Mouse (Mus musculus) CD4-positive helper T cell, adult 2 months (primary cell): ENCODE results near the gene Zfp335.

Experiments
- DNase-seq: peaks from one replicate; pipeline ENCODE4 v3.0.0-alpha.2; 2012; ENCODE audit warnings: low read depth, missing footprints, low spot score

The Zfp335 gene

DNA sequence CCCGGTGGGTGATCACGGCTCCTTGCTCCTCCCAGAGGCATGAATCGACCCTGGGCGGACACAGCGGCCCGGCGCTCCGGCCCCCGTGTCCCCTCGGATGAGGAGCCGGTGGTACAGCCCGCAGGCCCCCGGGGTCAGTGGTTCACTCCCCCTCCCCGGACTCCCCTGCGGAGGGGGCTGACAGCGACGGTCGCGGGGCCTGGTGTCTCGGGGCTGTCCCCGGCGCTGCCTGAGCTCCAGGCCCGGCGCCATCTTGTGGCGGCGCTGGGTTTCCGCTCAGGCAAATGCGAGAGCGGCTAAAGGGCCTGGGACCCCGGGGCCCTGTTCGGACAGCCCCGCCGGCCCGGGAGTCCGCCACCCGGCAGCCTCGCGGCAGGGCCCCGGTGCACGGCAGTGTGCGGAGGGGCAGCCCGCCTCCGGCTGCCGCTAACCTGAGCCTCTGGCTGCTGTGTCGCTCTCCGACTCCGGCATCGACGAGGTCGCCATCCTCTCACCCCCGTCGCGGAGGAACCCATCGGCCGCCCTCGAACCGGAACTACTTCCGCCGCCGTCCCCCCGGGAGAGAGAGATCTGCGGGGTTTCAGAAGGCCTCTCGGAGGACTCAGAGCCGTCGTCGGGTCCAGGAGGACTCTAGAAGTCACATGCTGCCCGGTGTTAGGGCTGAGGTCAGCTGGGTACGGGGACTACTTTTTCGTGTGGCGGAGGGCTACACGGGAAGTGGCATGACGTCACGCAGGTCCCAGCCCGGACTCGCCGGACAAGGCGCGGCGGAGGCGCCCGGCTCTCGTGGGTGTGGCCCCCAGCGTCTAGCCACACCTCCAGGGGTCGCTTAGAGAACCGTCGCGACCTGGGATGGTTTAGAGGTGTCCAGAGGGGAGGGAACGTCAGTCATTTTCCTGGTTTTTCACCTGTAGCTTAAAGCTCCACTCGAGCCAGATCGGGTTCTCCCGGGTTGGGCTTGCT is at the start of gene Zfp335:
TSS of gene Zfp335 (minus strand) at position 672 of the 963 bp plus-strand sequence.
- peak; percentile 94 for DNase-seq

DNA sequence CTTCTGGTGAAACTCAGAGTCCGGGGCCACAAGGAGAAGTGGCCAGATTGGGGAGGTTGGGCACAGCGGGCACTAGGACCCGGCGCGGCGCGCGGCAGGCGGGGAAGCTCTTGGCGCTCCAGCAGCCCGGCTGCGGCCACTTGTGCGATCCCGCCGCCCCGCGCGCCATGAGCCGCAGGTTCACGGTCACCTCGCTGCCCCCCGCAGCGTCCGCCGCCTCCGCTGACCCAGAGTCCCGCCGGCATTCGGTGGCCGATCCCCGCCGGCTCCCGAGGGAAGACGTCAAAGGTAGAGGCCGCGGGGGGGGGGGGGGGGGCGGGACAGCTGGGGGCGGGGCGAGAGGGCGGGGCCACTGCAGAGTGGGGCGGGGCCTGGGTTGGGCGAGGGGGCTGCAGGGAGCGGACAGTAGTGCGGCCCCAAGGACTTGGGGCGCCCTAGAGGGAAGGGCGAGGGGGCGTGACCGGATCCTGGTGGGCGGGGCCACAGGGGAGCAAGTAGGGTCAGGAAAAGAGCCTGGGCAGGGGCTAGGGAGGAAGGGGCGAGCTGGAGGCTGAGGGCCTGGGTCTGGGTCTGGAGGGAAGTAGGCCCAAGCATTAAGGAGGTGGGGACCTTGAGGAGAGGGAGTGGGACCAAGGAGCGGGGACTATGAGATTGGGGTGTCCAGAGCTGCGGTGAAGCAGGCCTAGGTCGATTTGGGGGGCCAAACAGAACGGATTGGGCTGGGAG is 49.3 kb upstream of the Zfp335 start, which contains the start of gene Slc12a5:
TSS of gene Slc12a5 (plus strand) at position 87 of the 726 bp plus-strand sequence.
- DNase-seq: peak; percentile 46

DNA sequence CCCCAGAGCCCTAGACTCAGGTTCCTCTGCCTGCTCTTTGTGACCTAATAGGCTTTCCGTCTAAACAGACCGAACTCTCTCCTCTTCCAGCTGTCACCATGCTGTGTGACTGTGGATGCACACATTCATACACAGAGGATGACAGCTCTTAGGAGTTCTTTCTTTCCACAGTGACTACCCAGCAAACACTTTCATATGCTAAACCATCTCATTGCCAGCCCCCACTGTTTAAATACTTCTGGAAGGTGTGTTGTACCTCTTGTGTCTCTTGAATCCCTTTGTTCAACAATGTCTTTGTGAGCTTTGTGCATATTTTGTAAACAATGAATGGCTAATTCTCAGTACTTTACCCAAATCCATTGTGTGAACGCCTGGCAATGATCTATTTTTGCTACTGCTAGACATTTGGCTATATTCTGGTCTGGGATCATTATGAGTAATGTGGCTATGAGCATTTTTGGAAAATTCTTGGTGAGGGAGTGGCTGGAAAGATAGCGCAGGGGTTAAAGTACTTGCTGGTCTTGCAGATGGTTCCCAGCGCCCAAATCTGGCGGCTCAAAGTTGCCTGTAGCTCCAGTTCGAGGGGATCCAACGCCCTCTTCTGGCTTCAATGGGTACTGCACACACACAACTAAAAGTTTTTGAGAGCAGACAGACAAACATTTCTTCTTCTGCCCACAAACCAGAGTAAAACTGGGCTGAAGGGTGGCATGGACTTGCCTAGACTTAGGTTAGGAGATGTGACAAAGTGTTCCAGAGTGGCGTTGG is 46.2 kb upstream of the Zfp335 start:
- no peak for DNase-seq

DNA sequence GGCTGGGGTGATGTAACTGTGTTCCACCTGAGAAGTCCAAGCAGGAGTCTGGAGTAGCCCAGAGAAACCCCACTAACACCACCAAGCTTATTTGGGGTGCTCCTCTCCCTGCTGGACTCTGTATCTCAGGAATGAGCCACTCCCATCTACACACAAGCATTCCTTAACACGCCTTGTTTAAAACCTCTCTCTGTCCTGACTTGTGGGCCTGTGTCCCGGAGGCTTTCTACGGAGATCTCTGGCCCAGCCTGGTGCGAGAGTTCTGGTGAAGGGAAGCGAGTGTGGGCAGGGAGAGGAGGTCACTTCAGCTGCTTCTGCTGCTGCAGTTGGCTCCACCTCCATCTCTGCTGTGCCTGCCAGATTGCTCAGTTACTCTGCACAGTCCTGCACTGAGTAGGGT is 44.6 kb upstream of the Zfp335 start:
- no peak for DNase-seq

DNA sequence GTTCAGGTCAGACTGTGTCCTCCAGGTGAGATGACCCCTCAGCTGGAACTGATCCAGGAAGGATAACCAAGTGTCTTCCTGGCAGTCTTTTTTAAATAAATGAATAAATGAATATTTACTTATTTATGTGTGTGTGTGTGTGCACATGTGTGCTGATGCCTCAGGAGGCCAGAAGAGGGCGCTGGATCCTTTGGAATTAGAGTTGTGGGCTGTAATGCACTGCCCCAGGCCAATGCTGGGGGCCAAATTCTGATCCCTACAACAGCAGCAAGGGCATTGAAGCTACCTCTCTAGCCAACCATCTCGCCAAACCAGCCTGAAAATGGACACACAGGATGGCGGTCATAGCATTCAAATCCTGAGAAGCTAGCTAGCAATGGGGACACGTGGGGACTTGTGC is 44.2 kb upstream of the Zfp335 start:
- no peak for DNase-seq

- DNase-seq: peak; percentile 82
These were observed 41.7 kb upstream of the Zfp335 start for GRCm38 (mm10) chr2:164953224-164953623.

GRCm38 (mm10) chr2:164952448-164952847 is 40.9 kb upstream of the Zfp335 start:
- peak; percentile 55 for DNase-seq

DNA sequence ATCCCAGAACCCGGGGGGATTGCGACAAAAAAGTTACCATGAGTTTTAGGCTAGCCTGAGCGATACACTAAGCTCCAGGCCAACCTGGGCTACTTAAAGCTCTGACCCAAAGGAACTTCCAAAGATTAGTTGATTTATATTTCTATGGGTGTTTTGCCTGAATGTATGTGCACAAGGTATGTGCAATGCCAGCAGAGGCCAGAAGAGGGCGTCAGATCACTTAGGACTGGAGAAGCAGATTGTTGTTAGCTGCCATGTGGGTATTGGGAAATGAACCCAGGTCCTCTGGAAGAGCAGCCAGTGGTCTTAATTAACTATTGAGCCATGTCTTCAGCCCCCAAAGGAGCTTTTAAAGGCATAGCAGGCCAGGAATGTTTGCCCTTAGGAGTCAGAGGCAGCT is 40.2 kb upstream of the Zfp335 start:
- DNase-seq: no peak

DNA sequence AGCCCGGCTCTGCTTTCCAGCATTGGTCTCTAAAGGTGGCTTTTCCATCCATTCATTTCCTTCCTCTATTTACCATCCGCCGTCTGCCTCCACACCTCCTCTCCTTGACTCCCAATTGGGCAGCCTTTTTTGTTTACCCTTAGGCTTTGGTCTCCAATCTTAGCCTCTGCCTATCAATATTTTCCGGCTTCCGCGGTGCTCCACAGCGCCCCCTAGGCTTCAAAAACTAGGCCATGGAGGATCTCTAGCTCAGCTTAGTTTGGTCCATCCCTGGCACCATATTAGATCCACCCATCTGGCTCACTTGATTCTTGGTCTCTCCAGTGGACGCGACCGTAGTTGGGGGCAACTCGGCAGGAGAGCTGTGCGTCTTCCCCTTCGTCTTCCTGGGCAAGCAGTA is 38.9 kb upstream of the Zfp335 start:
- peak; percentile 59 for DNase-seq

- DNase-seq: peak; percentile 29
These were observed 37.4 kb upstream of the Zfp335 start for GRCm38 (mm10) chr2:164948962-164949361.

GRCm38 (mm10) chr2:164947930-164948329 is 36.4 kb upstream of the Zfp335 start:
- peak; percentile 34 for DNase-seq

DNA sequence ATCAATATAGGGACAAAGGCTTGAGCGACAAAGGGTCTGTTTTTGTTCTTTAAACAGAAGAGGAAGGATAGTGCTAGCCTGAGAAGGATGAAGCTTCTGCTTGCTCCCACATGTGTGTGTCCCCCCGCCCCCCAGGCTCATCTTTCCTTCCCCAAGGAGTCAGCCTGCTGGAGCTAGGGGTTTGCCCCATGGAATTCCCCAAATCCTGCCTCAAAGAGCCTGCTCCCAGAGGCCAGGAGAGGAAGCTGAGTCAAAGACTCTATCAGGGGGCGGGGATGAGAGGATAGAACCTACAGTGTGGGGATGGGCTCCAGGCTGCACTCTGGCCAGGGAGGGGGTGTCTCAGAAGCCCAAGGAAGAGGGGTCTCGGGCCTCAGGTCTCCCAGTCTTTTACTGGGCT is 35.9 kb upstream of the Zfp335 start:
- no peak for DNase-seq

GRCm38 (mm10) chr2:164942692-164943290 is 31.2 kb upstream of the Zfp335 start:
- DNase-seq: peak; percentile 82

DNA sequence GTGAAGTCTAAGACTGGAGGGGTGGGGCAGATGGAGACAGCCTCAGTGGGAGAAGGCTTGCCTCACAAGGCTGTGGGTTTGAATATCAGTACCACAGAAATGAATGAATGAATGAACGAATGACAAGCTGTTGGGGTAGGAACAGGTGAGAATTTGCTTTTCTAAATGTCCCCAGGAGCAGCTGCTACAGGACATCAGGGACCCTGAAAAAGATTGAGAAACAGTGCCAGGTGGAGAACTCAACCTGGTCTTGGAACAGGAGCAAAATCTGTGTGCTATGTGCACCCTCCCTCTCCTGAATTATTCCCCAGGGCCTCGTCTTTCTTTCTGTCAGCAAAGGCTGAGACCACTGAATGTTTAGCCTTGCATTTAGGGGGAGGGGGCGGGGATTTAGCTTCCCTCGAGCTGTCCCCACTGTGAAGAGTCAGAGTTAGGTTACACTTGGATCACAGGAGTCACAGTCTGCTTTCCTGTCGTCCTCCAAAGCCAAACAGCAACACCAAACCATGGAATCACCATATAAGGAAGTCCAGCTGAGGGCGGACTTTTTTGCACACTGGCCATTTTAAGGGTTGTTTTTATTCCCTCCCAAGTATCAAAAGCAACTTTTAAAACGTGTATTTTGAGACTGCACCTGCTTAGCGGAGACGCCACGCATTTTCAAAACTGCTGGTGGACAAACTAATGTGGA is 28.7 kb upstream of the Zfp335 start, which contains the start of gene Mmp9:
TSS of gene Mmp9 (plus strand) at position 641 of the 691 bp plus-strand sequence.
- DNase-seq: no peak

- DNase-seq: no peak
These were observed 27.5 kb upstream of the Zfp335 start for GRCm38 (mm10) chr2:164939106-164939505.

- DNase-seq: peak; percentile 86
These were observed 26.9 kb upstream of the Zfp335 start for GRCm38 (mm10) chr2:164938146-164939091.

- no peak for DNase-seq
These were observed 24.4 kb upstream of the Zfp335 start for GRCm38 (mm10) chr2:164935991-164936390.

- no peak for DNase-seq
These were observed 22.0 kb upstream of the Zfp335 start for GRCm38 (mm10) chr2:164933534-164933933.
